Mouse (Mus musculus) stomach, postnatal 0 days (tissue): ENCODE data around the gene Gid8.

Source experiments
- CTCF ChIP-seq: IDR thresholded peaks from 2 replicates; pipeline ENCODE4 v1.5.1; 2016; ENCODE audit warnings: antibody characterized with exemption, low read depth, mild to moderate bottlenecking, moderate library complexity
- EP300 ChIP-seq: optimal IDR thresholded peaks from 2 replicates; pipeline ENCODE3; 2016; ENCODE audit warnings: antibody characterized with exemption

GRCm38 (mm10) chr2:180683524-180683923, 26.4 kb upstream of the Gid8 start:
- TF ChIP-seq CTCF (no peak), EP300 (no peak)
